30 mouse cellular contexts compared by ENCODE assay signal in genomic region chr7:37475485-37475884, GRCm38 (mm10).
A peak's percentile ranks its signal among the peaks of the same experiment; 100 is the strongest.
DNase-seq lines count a peak whose midpoint lies in the region; ATAC-seq and TF ChIP-seq lines count a peak whose summit lies in the region.
"Had no signal": no experiment of that assay in that cellular context is flagged by ENCODE, and none has a peak within 500 bp of the region (broad histone marks: within the 10 kb centered on the region; RNA-seq: fewer than 3 reads in every experiment).

No protein-coding gene starts in this region.

- DNase-seq in heart, embryonic 10.5 days (ENCODE audit: low spot score), result peak; percentile 55
- DNase-seq in heart, adult 2 months, result no peak
- DNase-seq in Patski (ENCODE audit: low read depth, low spot score), result no peak
- DNase-seq in ZHBTc4 (ENCODE audit: low read depth, low spot score), result peak; percentile 98
- no peak for DNase-seq in cerebellum, adult 11-12 months
- no peak for DNase-seq in forebrain, embryonic 10.5 days (ENCODE audit: extremely low spot score, low spot score)
- DNase-seq: adrenal gland, adult 2 months; adrenal gland, postnatal 14 days; cerebellum, adult 11 months; cerebellum, adult 8-10 months; cerebellum, postnatal 10 days; cerebellum, postnatal 36 days; embryo, embryonic 11 days; gastrocnemius, postnatal 10 days; gastrocnemius, postnatal 36 days; heart, postnatal 10 days; heart, postnatal 36 days; kidney, adult 2 months had no signal

- no peak for TF ChIP-seq EP300 in heart, adult 2 months (IDR thresholded peaks at IDR 0.05; ENCODE audit: insufficient read depth, low read depth, low read length)

- H3K4me3 ChIP-seq in heart, embryonic 10.5 days, result no peak overlapping the region
- no peak overlapping the region for H3K4me3 ChIP-seq in heart, adult 2 months
- no peak overlapping the region for H3K4me3 ChIP-seq in forebrain, embryonic 10.5 days
- H3K4me3 ChIP-seq: embryonic facial prominence, embryonic 10.5 days; embryonic facial prominence, embryonic 13.5 days; erythroblast, embryonic 14.5 days; forebrain, embryonic 13.5 days; heart, embryonic 12.5 days; heart, embryonic 15.5 days; hindbrain, embryonic 10.5 days; hindbrain, embryonic 13.5 days had no signal

- H3K9ac ChIP-seq in heart, adult 2 months (ENCODE audit: low read depth, low read length), result no peak overlapping the region
- H3K9ac ChIP-seq: embryonic facial prominence, embryonic 13.5 days; forebrain, embryonic 13.5 days; heart, embryonic 12.5 days; heart, embryonic 15.5 days; hindbrain, embryonic 13.5 days had no signal

- peak; percentile 47 for ATAC-seq in Patski
- ATAC-seq: forebrain, embryonic 13.5 days; forebrain, embryonic 16.5 days; hindbrain, embryonic 16.5 days; intestine, embryonic 16.5 days had no signal

- H3K4me1 ChIP-seq in heart, embryonic 10.5 days, result no peaks in the 10 kb centered on the region
- no peaks in the 10 kb centered on the region for H3K4me1 ChIP-seq in heart, adult 2 months (ENCODE audit: control insufficient read depth, insufficient read depth, low read length)
- no peaks in the 10 kb centered on the region for H3K4me1 ChIP-seq in forebrain, embryonic 10.5 days
- H3K4me1 ChIP-seq: embryonic facial prominence, embryonic 13.5 days; forebrain, embryonic 13.5 days; heart, embryonic 12.5 days; heart, embryonic 15.5 days had no signal

- in situ Hi-C loops in Patski (cut with MboI; ENCODE audit: low pct_unique_long_range_greater_than_20kb), result no loop called here

- no peak overlapping the region for H3K27ac ChIP-seq in heart, embryonic 10.5 days
- no peak overlapping the region for H3K27ac ChIP-seq in heart, adult 2 months
- no peak overlapping the region for H3K27ac ChIP-seq in forebrain, embryonic 10.5 days
- H3K27ac ChIP-seq: embryonic facial prominence, embryonic 10.5 days; embryonic facial prominence, embryonic 13.5 days; forebrain, embryonic 13.5 days; heart, embryonic 15.5 days; hindbrain, embryonic 10.5 days; hindbrain, embryonic 13.5 days had no signal

- CTCF ChIA-PET in Patski (lab: Charles Lee), result interaction anchor here (1.0 to 1.3 kb wide), 4 partner anchors 10 to 27 kb away, joined by 3 to 4 read pairs (median 4); no protein-coding TSS in a partner anchor

- 61% methylated on average over 2 of the region's 2 CpGs for WGBS in heart, embryonic 10.5 days
- 69% methylated on average over 2 of the region's 2 CpGs for WGBS in heart, adult 2 months
- 71% methylated on average over 2 of the region's 2 CpGs for WGBS in forebrain, embryonic 10.5 days

- no peaks in the 10 kb centered on the region for H3K36me3 ChIP-seq in heart, embryonic 10.5 days
- no peaks in the 10 kb centered on the region for H3K36me3 ChIP-seq in heart, adult 2 months (ENCODE audit: control insufficient read depth, insufficient read depth, low read length)
- peaks cover 28% of the 10 kb centered on the region for H3K36me3 ChIP-seq in forebrain, embryonic 10.5 days (replicated peaks)
- H3K36me3 ChIP-seq: embryonic facial prominence, embryonic 13.5 days; G1E; heart, embryonic 12.5 days; heart, embryonic 15.5 days had no signal

- no peaks in the 10 kb centered on the region for H3K79me2 ChIP-seq in heart, adult 2 months (replicated peaks; ENCODE audit: control insufficient read depth, insufficient read depth, low read length)

- no peak for TF ChIP-seq CTCF in heart, adult 2 months (IDR thresholded peaks at IDR 0.05)
- TF ChIP-seq CTCF in Patski (IDR thresholded peaks at IDR 0.05), result no peak

- intact Hi-C loops in heart, adult 2 months (cut with DNase I), result no loop called here

- TF ChIP-seq POLR2A in heart, adult 2 months (IDR thresholded peaks at IDR 0.05; ENCODE audit: insufficient read depth, low read depth, low read length), result no peak

- no peaks in the 10 kb centered on the region for H3K27me3 ChIP-seq in heart, embryonic 10.5 days (ENCODE audit: insufficient read depth, poor library complexity, severe bottlenecking)
- no peaks in the 10 kb centered on the region for H3K27me3 ChIP-seq in heart, adult 2 months (ENCODE audit: control insufficient read depth, insufficient read depth, low read length)
- no peaks in the 10 kb centered on the region for H3K27me3 ChIP-seq in Patski
- 0 out of 2 replicates have a peak, but pooled peaks cover 2% of the 10 kb centered on the region for H3K27me3 ChIP-seq in forebrain, embryonic 10.5 days (ENCODE audit: poor library complexity, severe bottlenecking)
- H3K27me3 ChIP-seq: forebrain, embryonic 13.5 days; heart, embryonic 12.5 days; heart, embryonic 15.5 days; hindbrain, embryonic 13.5 days had no signal

- POLR2A ChIA-PET in Patski (lab: Charles Lee), result interaction anchor here (0.7 kb wide), 1 partner anchor 11 kb away, joined by 3 read pairs; no protein-coding TSS in a partner anchor

- no peaks in the 10 kb centered on the region for H3K9me3 ChIP-seq in heart, embryonic 10.5 days
- no peaks in the 10 kb centered on the region for H3K9me3 ChIP-seq in forebrain, embryonic 10.5 days
- H3K9me3 ChIP-seq: embryonic facial prominence, embryonic 10.5 days; embryonic facial prominence, embryonic 13.5 days; forebrain, embryonic 13.5 days; heart, embryonic 12.5 days; heart, embryonic 15.5 days; hindbrain, embryonic 10.5 days; hindbrain, embryonic 13.5 days had no signal

Comparison
In these comparisons a context has a peak if more than half of its experiments do, and no peak if none do; other contexts are left out.
1. DNase-seq: peak in heart, embryonic 10.5 days (single experiment) and ZHBTc4 (single experiment); none in heart, adult 2 months (0 of 2), Patski (single experiment), cerebellum, adult 11-12 months (single experiment) and forebrain, embryonic 10.5 days (single experiment).